Mouse (Mus musculus) neural tube, embryonic 15.5 days (tissue): ENCODE measurements around the gene Deup1. TPM values are rescaled to one million over a fixed set of nuclear protein-coding genes. Genes with fewer than 3 reads are reported as not detected.
"Not testable (repeated sequence)": the region's sequence is repeated elsewhere in the genome, so short reads cannot be mapped to it uniquely, and the experiment has no call there.

Experiments
- ATAC-seq: fragments of 200-750 bp; cut with Nextera tagmentation; 2 replicates; pipeline ENCODE4 v1.8.0; 2017; ENCODE audit warnings: mild to moderate bottlenecking, moderate TSS enrichment, moderate library complexity; ENCODE audit not compliant: low FRiP score
- H3K27ac ChIP-seq: fragments of 300-500 bp; sonication (generic); replicated peaks from 2 replicates; pipeline ENCODE4 v1.5.1; 2015; ENCODE audit warnings: mild to moderate bottlenecking, inconsistent platforms
- H3K27me3 ChIP-seq: fragments of 300-500 bp; sonication (generic); replicated peaks from 2 replicates; pipeline ENCODE4 v1.6.1; 2015; ENCODE audit warnings: inconsistent platforms
- H3K36me3 ChIP-seq: fragments of 300-500 bp; sonication (generic); 2 replicates; pipeline ENCODE4 v1.6.1; 2015; ENCODE audit warnings: inconsistent platforms
- H3K4me1 ChIP-seq: fragments of 300-500 bp; sonication (generic); 2 replicates; pipeline ENCODE4 v1.6.1; 2015; ENCODE audit warnings: inconsistent platforms
- H3K4me2 ChIP-seq: fragments of 300-500 bp; sonication (generic); 2 replicates; pipeline ENCODE4 v1.6.1; 2015; ENCODE audit warnings: inconsistent platforms, mild to moderate bottlenecking, moderate library complexity
- H3K4me3 ChIP-seq: fragments of 300-500 bp; sonication (generic); replicated peaks from 2 replicates; pipeline ENCODE4 v1.5.1; 2015; ENCODE audit warnings: mild to moderate bottlenecking, inconsistent platforms
- H3K9ac ChIP-seq: fragments of 300-500 bp; sonication (generic); replicated peaks from 2 replicates; pipeline ENCODE4 v1.6.1; 2015; ENCODE audit warnings: mild to moderate bottlenecking, inconsistent platforms
- H3K9me3 ChIP-seq: fragments of 300-500 bp; sonication (generic); replicated peaks from 2 replicates; pipeline ENCODE4 v1.6.1; 2016; ENCODE audit warnings: inconsistent platforms
- WGBS: fragments of 180-500 bp; shearing (Covaris S2); methylation state at CpG from one replicate; pipeline ENCODE4 v1.1.7; 2015; ENCODE audit warnings: mixed read lengths; 5-methylcytosine and 5-hydroxymethylcytosine counted together
- polyA plus RNA-seq: library from polyadenylated mRNA; unstranded; fragments of >200 nt; fragmentation: Nextera tagmentation; extraction: Ambion mirVana; gene quantifications from 2 replicates; pipeline ENCODE4 v1.2.1, GENCODE M21; 2015

Deup1 gene
- polyA plus RNA-seq, 1 experiment from 2014 or later, result 0.35 TPM

- 97% methylated on average over 1 of the region's 1 CpGs for WGBS
- no peaks in the 10 kb centered on the region for H3K4me1 ChIP-seq
- no peaks in the 10 kb centered on the region for H3K36me3 ChIP-seq
- H3K9me3 ChIP-seq, result no peaks in the 10 kb centered on the region
- no peak overlapping the region for H3K4me3 ChIP-seq
- H3K27ac ChIP-seq, result no peak overlapping the region
- no peak for ATAC-seq
- H3K27me3 ChIP-seq, result no peaks in the 10 kb centered on the region
- H3K9ac ChIP-seq, result no peak overlapping the region
- H3K4me2 ChIP-seq, result no peak overlapping the region
Measured at GRCm38 (mm10) chr9:15585956-15586355, 41.8 kb downstream of the Deup1 start.

GRCm38 (mm10) chr9:15584209-15584608 lies 43.5 kb downstream of the Deup1 start:
- Histone ChIP-seq H3K4me3 (no peak overlapping the region), H3K27ac (no peak overlapping the region), H3K4me2 (no peak overlapping the region), H3K9ac (no peak overlapping the region), H3K36me3 (no peaks in the 10 kb centered on the region), H3K9me3 (no peaks in the 10 kb centered on the region), H3K27me3 (no peaks in the 10 kb centered on the region), H3K4me1 (no peaks in the 10 kb centered on the region)
- 88% methylated on average over 9 of the region's 9 CpGs for WGBS
- ATAC-seq, result no peak

GRCm38 (mm10) chr9:15582026-15582425 lies 45.7 kb downstream of the Deup1 start:
- no peak overlapping the region for H3K4me3 ChIP-seq
- ATAC-seq, result no peak

GRCm38 (mm10) chr9:15580176-15580575 lies 47.6 kb downstream of the Deup1 start:
- no peak overlapping the region for H3K27ac ChIP-seq
- no peaks in the 10 kb centered on the region for H3K27me3 ChIP-seq
- no peak overlapping the region for H3K4me3 ChIP-seq
- no peak overlapping the region for H3K4me2 ChIP-seq
- 50% methylated on average over 6 of the region's 6 CpGs for WGBS
- H3K36me3 ChIP-seq, result no peaks in the 10 kb centered on the region
- ATAC-seq, result no peak
- no peaks in the 10 kb centered on the region for H3K4me1 ChIP-seq
- H3K9ac ChIP-seq, result no peak overlapping the region
- no peaks in the 10 kb centered on the region for H3K9me3 ChIP-seq

More at GRCm38 (mm10) chr9:15582026-15582425, 45.7 kb downstream of the Deup1 start:
- H3K27me3 ChIP-seq, result no peaks in the 10 kb centered on the region
- no peaks in the 10 kb centered on the region for H3K9me3 ChIP-seq
- no peaks in the 10 kb centered on the region for H3K36me3 ChIP-seq
- no peaks in the 10 kb centered on the region for H3K4me1 ChIP-seq
- WGBS, result 94% methylated on average over 5 of the region's 5 CpGs
- H3K27ac ChIP-seq, result no peak overlapping the region
- H3K9ac ChIP-seq, result no peak overlapping the region
- H3K4me2 ChIP-seq, result no peak overlapping the region

- Histone ChIP-seq H3K36me3 (no peaks in the 10 kb centered on the region), H3K9me3 (no peaks in the 10 kb centered on the region), H3K4me2 (no peak overlapping the region), H3K4me3 (no peak overlapping the region), H3K4me1 (no peaks in the 10 kb centered on the region), H3K27ac (no peak overlapping the region), H3K27me3 (no peaks in the 10 kb centered on the region), H3K9ac (no peak overlapping the region)
- no peak for ATAC-seq
- WGBS, result 96% methylated on average over 9 of the region's 9 CpGs
Measured at GRCm38 (mm10) chr9:15578946-15579345, 48.8 kb downstream of the Deup1 start.

GRCm38 (mm10) chr9:15578427-15578826 lies 49.3 kb downstream of the Deup1 start:
- H3K27ac ChIP-seq, result no peak overlapping the region
- no peaks in the 10 kb centered on the region for H3K36me3 ChIP-seq
- H3K4me2 ChIP-seq, result no peak overlapping the region
- no peak overlapping the region for H3K9ac ChIP-seq
- 85% methylated on average over 1 of the region's 1 CpGs for WGBS
- no peaks in the 10 kb centered on the region for H3K9me3 ChIP-seq
- no peaks in the 10 kb centered on the region for H3K27me3 ChIP-seq
- H3K4me3 ChIP-seq, result no peak overlapping the region
- no peaks in the 10 kb centered on the region for H3K4me1 ChIP-seq
- ATAC-seq, result no peak

- Histone ChIP-seq H3K36me3 (no peaks in the 10 kb centered on the region), H3K9ac (no peak overlapping the region), H3K27ac (no peak overlapping the region), H3K4me2 (no peak overlapping the region), H3K27me3 (no peaks in the 10 kb centered on the region), H3K4me3 (no peak overlapping the region), H3K4me1 (no peaks in the 10 kb centered on the region), H3K9me3 (no peaks in the 10 kb centered on the region)
- WGBS, result 67% methylated on average over 13 of the region's 13 CpGs
- ATAC-seq, result no peak
Measured at GRCm38 (mm10) chr9:15574750-15575454, 52.8 kb downstream of the Deup1 start.

- no peak overlapping the region for H3K27ac ChIP-seq
Measured at GRCm38 (mm10) chr9:15562353-15562752, 65.4 kb downstream of the Deup1 start.

GRCm38 (mm10) chr9:15560451-15560850 lies 67.3 kb downstream of the Deup1 start:
- Histone ChIP-seq H3K27ac (no peak overlapping the region), H3K4me2 (no peak overlapping the region), H3K27me3 (no peaks in the 10 kb centered on the region), H3K4me1 (no peaks in the 10 kb centered on the region), H3K4me3 (no peak overlapping the region), H3K9ac (no peak overlapping the region), H3K9me3 (no peaks in the 10 kb centered on the region), H3K36me3 (no peaks in the 10 kb centered on the region)
- WGBS, result 76% methylated on average over 3 of the region's 3 CpGs
- ATAC-seq, result no peak

More at GRCm38 (mm10) chr9:15562353-15562752, 65.4 kb downstream of the Deup1 start:
- ATAC-seq, result no peak
- Histone ChIP-seq H3K9me3 (no peaks in the 10 kb centered on the region), H3K4me1 (no peaks in the 10 kb centered on the region), H3K9ac (no peak overlapping the region), H3K27me3 (no peaks in the 10 kb centered on the region), H3K36me3 (no peaks in the 10 kb centered on the region), H3K4me3 (no peak overlapping the region), H3K4me2 (no peak overlapping the region)
- 91% methylated on average over 7 of the region's 7 CpGs for WGBS

- H3K9me3 ChIP-seq, result no peaks in the 10 kb centered on the region
- H3K4me2 ChIP-seq, result no peak overlapping the region
- ATAC-seq, result no peak
- 65% methylated on average over 8 of the region's 8 CpGs for WGBS
- H3K36me3 ChIP-seq, result no peaks in the 10 kb centered on the region
- no peak overlapping the region for H3K4me3 ChIP-seq
- H3K27me3 ChIP-seq, result no peaks in the 10 kb centered on the region
- no peak overlapping the region for H3K9ac ChIP-seq
- no peak overlapping the region for H3K27ac ChIP-seq
- 0 out of 2 replicates have a peak, but pooled peaks cover 3% of the 10 kb centered on the region for H3K4me1 ChIP-seq
Measured at GRCm38 (mm10) chr9:15553322-15553721, 74.4 kb downstream of the Deup1 start.

- 74% methylated on average over 15 of the region's 15 CpGs for WGBS
- Histone ChIP-seq H3K36me3 (no peaks in the 10 kb centered on the region), H3K27me3 (no peaks in the 10 kb centered on the region), H3K9ac (no peak overlapping the region), H3K9me3 (no peaks in the 10 kb centered on the region), H3K4me3 (no peak overlapping the region), H3K4me1 (0 out of 2 replicates have a peak, but pooled peaks cover 3% of the 10 kb centered on the region), H3K4me2 (no peak overlapping the region), H3K27ac (no peak overlapping the region)
- ATAC-seq, result no peak
Measured at GRCm38 (mm10) chr9:15551933-15552851, 75.5 kb downstream of the Deup1 start.

GRCm38 (mm10) chr9:15551073-15551472 lies 76.7 kb downstream of the Deup1 start:
- not testable (repeated sequence) for H3K36me3 ChIP-seq, ATAC-seq, H3K4me3 ChIP-seq, H3K27ac ChIP-seq, H3K4me1 ChIP-seq, H3K9ac ChIP-seq, H3K9me3 ChIP-seq, H3K4me2 ChIP-seq, H3K27me3 ChIP-seq
- WGBS, result 93% methylated on average over 6 of the region's 6 CpGs
